Mouse (Mus musculus) bone marrow macrophage, adult 2 months (primary cell): ENCODE data around the gene Tmem182.

ENCODE experiments used
- CTCF ChIP-seq: IDR thresholded peaks from 2 replicates; pipeline ENCODE4 v1.5.1; 2012; ENCODE audit warnings: low read depth, mild to moderate bottlenecking, low read length, moderate library complexity
- POLR2A ChIP-seq: IDR thresholded peaks from 2 replicates; pipeline ENCODE4 v1.6.1; 2012; ENCODE audit warnings: mild to moderate bottlenecking, low read depth, low read length, borderline replicate concordance

- no peak for TF ChIP-seq POLR2A
- TF ChIP-seq CTCF = no peak
Observed at GRCm38 (mm10) chr1:40865043-40865442, 59.6 kb downstream of the Tmem182 start.
